Mouse (Mus musculus): ENCODE measurements around the gene Ndufs1.

DNA sequence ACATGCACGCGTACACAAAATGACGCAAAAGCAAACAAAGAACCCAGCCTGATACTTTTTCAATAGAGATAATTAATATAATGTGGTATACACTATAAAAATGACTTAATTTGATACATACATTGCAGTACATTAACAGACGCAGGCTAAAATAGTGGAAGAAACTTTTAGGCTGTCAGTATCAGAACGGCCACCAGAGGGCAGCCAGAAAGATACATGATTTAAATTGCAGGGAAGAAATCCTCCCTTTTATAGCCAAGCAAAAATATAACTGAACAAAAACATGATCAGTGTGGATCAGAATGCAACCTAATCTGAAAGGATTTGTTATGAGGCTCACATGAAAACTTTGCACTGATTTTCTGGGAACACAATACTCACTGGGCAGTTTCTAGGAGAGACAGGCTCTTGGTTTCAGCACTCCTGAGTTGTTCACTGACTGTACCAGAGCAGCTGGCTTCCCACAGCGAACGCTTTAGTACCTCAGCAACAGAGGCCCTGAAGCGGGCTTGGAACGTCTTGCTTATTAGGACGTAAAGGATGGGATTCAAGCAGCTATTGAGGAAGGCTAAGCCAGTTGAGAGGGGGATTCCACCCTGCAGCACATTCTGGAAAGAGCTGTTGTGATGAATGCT, 6.1 kb upstream of the Ndufs1 start:
- TF ChIP-seq CTCF (IDR thresholded peaks at IDR 0.05; ENCODE audit: borderline replicate concordance, insufficient read depth, low read length) = no peak
- TF ChIP-seq POLR2A (IDR thresholded peaks at IDR 0.05; ENCODE audit: low read depth, low read length) = no peak
